Mouse (Mus musculus): ENCODE results near the gene Crip1. TPM values are rescaled to one million over a fixed set of nuclear protein-coding genes. Genes with fewer than 3 reads are reported as not detected.
A peak's percentile ranks its signal among the peaks of the same experiment; 100 is the strongest.

Crip1 gene
- polyA plus RNA-seq (2015; fragmentation: Nextera tagmentation; extraction: Ambion mirVana) = 30.6 and 35.2 TPM in 2 replicates

- ATAC-seq = no peak
- Histone ChIP-seq H3K36me3 (ENCODE audit: control insufficient read depth, insufficient read depth) (peaks cover 15% of the 10 kb centered on the region), H3K27ac (ENCODE audit: low read length) (no peak within 1 kb of the TSS)
Measured at GRCm38 (mm10) chr12:113146112-113147057, at the start of gene Crip1. Crip1 (plus strand) TSS chr12:113146316.

GRCm38 (mm10) chr12:113097040-113097439 lies 49.1 kb upstream of the Crip1 start:
- peak; percentile 9; the same call in 1 of the 2 replicates for ATAC-seq
- Histone ChIP-seq H3K27me3 (replicated peaks; ENCODE audit: control insufficient read depth, insufficient read depth, low read length) (no peaks in the 10 kb centered on the region), H3K9me3 (ENCODE audit: control insufficient read depth, low read length) (no peaks in the 10 kb centered on the region), H3K4me2 (ENCODE audit: low read length) (peak overlapping the region; percentile 97), H3K4me3 (replicated peaks; ENCODE audit: low read length) (peak overlapping the region; percentile 97; the same call in 1 of the 2 replicates), H3K4me1 (replicated peaks; ENCODE audit: control insufficient read depth, insufficient read depth, low read length) (peaks cover 34% of the 10 kb centered on the region), H3K27ac (ENCODE audit: low read length) (no peak overlapping the region), H3K36me3 (ENCODE audit: control insufficient read depth, insufficient read depth) (no peaks in the 10 kb centered on the region), H3K9ac (replicated peaks; ENCODE audit: low read depth, low read length) (peak overlapping the region; percentile 98)
- WGBS = 69% methylated on average over 5 of the region's 5 CpGs

More at GRCm38 (mm10) chr12:113146112-113147057, at the start of gene Crip1:
- Histone ChIP-seq H3K4me2 (ENCODE audit: low read length) (no peak within 1 kb of the TSS), H3K4me1 (replicated peaks; ENCODE audit: control insufficient read depth, insufficient read depth, low read length) (peaks cover 28% of the 10 kb centered on the region), H3K27me3 (replicated peaks; ENCODE audit: control insufficient read depth, insufficient read depth, low read length) (peaks cover 2% of the 10 kb centered on the region; the same call in 1 of the 2 replicates), H3K9me3 (ENCODE audit: control insufficient read depth, low read length) (no peaks in the 10 kb centered on the region), H3K9ac (replicated peaks; ENCODE audit: low read depth, low read length) (no peak within 1 kb of the TSS), H3K4me3 (replicated peaks; ENCODE audit: low read length) (no peak within 1 kb of the TSS)
- 9% methylated on average over 45 of the region's 45 CpGs for WGBS

GRCm38 (mm10) chr12:113097749-113098281 lies 48.3 kb upstream of the Crip1 start, which contains the start of gene Mta1:
Mta1 (plus strand) TSS chr12:113098278.
- Histone ChIP-seq H3K9me3 (ENCODE audit: control insufficient read depth, low read length) (no peaks in the 10 kb centered on the region), H3K4me2 (ENCODE audit: low read length) (peak within 1 kb of the TSS; percentile 97), H3K36me3 (ENCODE audit: control insufficient read depth, insufficient read depth) (no peaks in the 10 kb centered on the region), H3K4me1 (replicated peaks; ENCODE audit: control insufficient read depth, insufficient read depth, low read length) (peaks cover 34% of the 10 kb centered on the region), H3K4me3 (replicated peaks; ENCODE audit: low read length) (peak within 1 kb of the TSS; percentile 97), H3K9ac (replicated peaks; ENCODE audit: low read depth, low read length) (peak within 1 kb of the TSS; percentile 98), H3K27ac (ENCODE audit: low read length) (peak within 1 kb of the TSS; percentile 75), H3K27me3 (replicated peaks; ENCODE audit: control insufficient read depth, insufficient read depth, low read length) (no peaks in the 10 kb centered on the region)
- 3% methylated on average over 31 of the region's 53 CpGs for WGBS
- peak; percentile 74 for ATAC-seq

GRCm38 (mm10) chr12:113098530-113099151 lies 47.5 kb upstream of the Crip1 start:
- Histone ChIP-seq H3K4me1 (replicated peaks; ENCODE audit: control insufficient read depth, insufficient read depth, low read length) (peaks cover 34% of the 10 kb centered on the region), H3K27me3 (replicated peaks; ENCODE audit: control insufficient read depth, insufficient read depth, low read length) (no peaks in the 10 kb centered on the region), H3K4me3 (replicated peaks; ENCODE audit: low read length) (peak overlapping the region; percentile 97), H3K27ac (ENCODE audit: low read length) (peak overlapping the region; percentile 75), H3K9me3 (ENCODE audit: control insufficient read depth, low read length) (no peaks in the 10 kb centered on the region), H3K4me2 (ENCODE audit: low read length) (peak overlapping the region; percentile 71), H3K9ac (replicated peaks; ENCODE audit: low read depth, low read length) (peak overlapping the region; percentile 98), H3K36me3 (ENCODE audit: control insufficient read depth, insufficient read depth) (no peaks in the 10 kb centered on the region)
- ATAC-seq = peak; percentile 3; the same call in 1 of the 2 replicates
- 0% methylated on average over 19 of the region's 60 CpGs for WGBS

- H3K4me2 ChIP-seq (ENCODE audit: low read length) = peak overlapping the region; percentile 71
- no peaks in the 10 kb centered on the region for H3K36me3 ChIP-seq (ENCODE audit: control insufficient read depth, insufficient read depth)
- H3K9me3 ChIP-seq (ENCODE audit: control insufficient read depth, low read length) = no peaks in the 10 kb centered on the region
- no peak for ATAC-seq
- peak overlapping the region; percentile 98 for H3K9ac ChIP-seq (replicated peaks; ENCODE audit: low read depth, low read length)
- H3K27ac ChIP-seq (ENCODE audit: low read length) = no peak overlapping the region
- peaks cover 34% of the 10 kb centered on the region for H3K4me1 ChIP-seq (replicated peaks; ENCODE audit: control insufficient read depth, insufficient read depth, low read length)
- H3K27me3 ChIP-seq (replicated peaks; ENCODE audit: control insufficient read depth, insufficient read depth, low read length) = no peaks in the 10 kb centered on the region
- H3K4me3 ChIP-seq (replicated peaks; ENCODE audit: low read length) = peak overlapping the region; percentile 97
- WGBS = 35% methylated on average over 6 of the region's 6 CpGs
Measured at GRCm38 (mm10) chr12:113099470-113100237, 46.5 kb upstream of the Crip1 start.

- Histone ChIP-seq H3K4me3 (replicated peaks; ENCODE audit: low read length) (no peak overlapping the region), H3K9ac (replicated peaks; ENCODE audit: low read depth, low read length) (no peak overlapping the region), H3K27ac (ENCODE audit: low read length) (no peak overlapping the region), H3K36me3 (ENCODE audit: control insufficient read depth, insufficient read depth) (no peaks in the 10 kb centered on the region), H3K27me3 (replicated peaks; ENCODE audit: control insufficient read depth, insufficient read depth, low read length) (no peaks in the 10 kb centered on the region), H3K9me3 (ENCODE audit: control insufficient read depth, low read length) (no peaks in the 10 kb centered on the region), H3K4me2 (ENCODE audit: low read length) (no peak overlapping the region), H3K4me1 (replicated peaks; ENCODE audit: control insufficient read depth, insufficient read depth, low read length) (peaks cover 34% of the 10 kb centered on the region)
- ATAC-seq = no peak
- 71% methylated on average over 5 of the region's 5 CpGs for WGBS
Measured at GRCm38 (mm10) chr12:113100448-113101076, 45.6 kb upstream of the Crip1 start.

- ATAC-seq = no peak
- H3K9me3 ChIP-seq (ENCODE audit: control insufficient read depth, low read length) = no peaks in the 10 kb centered on the region
- no peaks in the 10 kb centered on the region for H3K27me3 ChIP-seq (replicated peaks; ENCODE audit: control insufficient read depth, insufficient read depth, low read length)
- no peaks in the 10 kb centered on the region for H3K36me3 ChIP-seq (ENCODE audit: control insufficient read depth, insufficient read depth)
- no peak overlapping the region for H3K27ac ChIP-seq (ENCODE audit: low read length)
- H3K9ac ChIP-seq (replicated peaks; ENCODE audit: low read depth, low read length) = no peak overlapping the region
- 74% methylated on average over 9 of the region's 9 CpGs for WGBS
- H3K4me2 ChIP-seq (ENCODE audit: low read length) = no peak overlapping the region
- H3K4me1 ChIP-seq (replicated peaks; ENCODE audit: control insufficient read depth, insufficient read depth, low read length) = peaks cover 34% of the 10 kb centered on the region
- H3K4me3 ChIP-seq (replicated peaks; ENCODE audit: low read length) = no peak overlapping the region
Measured at GRCm38 (mm10) chr12:113101251-113101960, 44.7 kb upstream of the Crip1 start.

- 62% methylated on average over 6 of the region's 6 CpGs for WGBS
- peak; percentile 39; the same call in 1 of the 2 replicates for ATAC-seq
- Histone ChIP-seq H3K9ac (replicated peaks; ENCODE audit: low read depth, low read length) (no peak overlapping the region), H3K27ac (ENCODE audit: low read length) (no peak overlapping the region), H3K4me2 (ENCODE audit: low read length) (no peak overlapping the region), H3K36me3 (ENCODE audit: control insufficient read depth, insufficient read depth) (no peaks in the 10 kb centered on the region), H3K9me3 (ENCODE audit: control insufficient read depth, low read length) (no peaks in the 10 kb centered on the region), H3K27me3 (replicated peaks; ENCODE audit: control insufficient read depth, insufficient read depth, low read length) (no peaks in the 10 kb centered on the region), H3K4me3 (replicated peaks; ENCODE audit: low read length) (no peak overlapping the region), H3K4me1 (replicated peaks; ENCODE audit: control insufficient read depth, insufficient read depth, low read length) (peaks cover 26% of the 10 kb centered on the region)
Measured at GRCm38 (mm10) chr12:113102461-113102860, 43.7 kb upstream of the Crip1 start.

All from forebrain, embryonic 16.5 days (tissue).